Mouse (Mus musculus) heart, embryonic 15.5 days (tissue): ENCODE data around the gene Ints14. TPM values are rescaled to one million over a fixed set of nuclear protein-coding genes. Genes with fewer than 3 reads are reported as not detected.
A peak's percentile ranks its signal among the peaks of the same experiment; 100 is the strongest.

Experiments
- ATAC-seq: fragments of 200-750 bp; cut with Nextera tagmentation; replicated peaks from 2 replicates; pipeline ENCODE4 v1.8.0; 2017; ENCODE audit warnings: low read depth, moderate TSS enrichment; ENCODE audit not compliant: insufficient number of reproducible peaks, insufficient read depth, low FRiP score
- H3K27ac ChIP-seq: fragments of 300-500 bp; sonication (generic); 2 replicates; pipeline ENCODE4 v1.5.1; 2015; ENCODE audit warnings: mild to moderate bottlenecking, inconsistent platforms
- H3K27me3 ChIP-seq: fragments of 300-500 bp; sonication (generic); 2 replicates; pipeline ENCODE4 v1.6.1; 2015; ENCODE audit warnings: inconsistent platforms
- H3K36me3 ChIP-seq: fragments of 300-500 bp; sonication (generic); 2 replicates; pipeline ENCODE4 v1.6.1; 2015; ENCODE audit warnings: mild to moderate bottlenecking, inconsistent platforms
- H3K4me1 ChIP-seq: fragments of 300-500 bp; sonication (generic); replicated peaks from 2 replicates; pipeline ENCODE4 v1.6.1; 2015; ENCODE audit warnings: inconsistent platforms
- H3K4me2 ChIP-seq: fragments of 300-500 bp; sonication (generic); 2 replicates; pipeline ENCODE4 v1.6.1; 2015; ENCODE audit warnings: inconsistent platforms, mild to moderate bottlenecking, moderate library complexity
- H3K4me3 ChIP-seq: fragments of 300-500 bp; sonication (generic); 2 replicates; pipeline ENCODE4 v1.5.1; 2015; ENCODE audit warnings: mild to moderate bottlenecking, inconsistent platforms
- H3K9ac ChIP-seq: fragments of 300-500 bp; sonication (generic); 2 replicates; pipeline ENCODE4 v1.6.1; 2015; ENCODE audit warnings: mild to moderate bottlenecking, inconsistent platforms
- H3K9me3 ChIP-seq: fragments of 300-500 bp; sonication (generic); replicated peaks from 2 replicates; pipeline ENCODE4 v1.6.1; 2016; ENCODE audit warnings: inconsistent platforms
- WGBS: fragments of 180-500 bp; shearing (Covaris S2); methylation state at CpG from one replicate; pipeline ENCODE4 v1.1.7; 2015; ENCODE audit warnings: mixed read lengths; 5-methylcytosine and 5-hydroxymethylcytosine counted together
- polyA plus RNA-seq: library from polyadenylated mRNA; unstranded; fragments of >200 nt; fragmentation: Nextera tagmentation; extraction: Ambion mirVana; gene quantifications from 2 replicates; pipeline ENCODE4 v1.2.1, GENCODE M21; 2015

Gene Ints14
- 32.5 and 36.9 TPM in 2 replicates for polyA plus RNA-seq

GRCm38 (mm10) chr9:64960117-64960977 lies at the start of gene Ints14:
Ints14 (plus strand) TSS chr9:64960905.
- peaks cover 12% of the 10 kb centered on the region for H3K4me1 ChIP-seq
- H3K4me3 ChIP-seq, result peak within 1 kb of the TSS; percentile 66
- H3K9ac ChIP-seq, result peak within 1 kb of the TSS; percentile 84
- H3K4me2 ChIP-seq, result peak within 1 kb of the TSS; percentile 62
- H3K27me3 ChIP-seq, result no peaks in the 10 kb centered on the region
- H3K36me3 ChIP-seq, result peaks cover 21% of the 10 kb centered on the region; the same call in 1 of the 2 replicates
- no peaks in the 10 kb centered on the region for H3K9me3 ChIP-seq
- WGBS, result 4% methylated on average over 29 of the region's 29 CpGs
- H3K27ac ChIP-seq, result peak within 1 kb of the TSS; percentile 85
- peak; percentile 97 for ATAC-seq

DNA sequence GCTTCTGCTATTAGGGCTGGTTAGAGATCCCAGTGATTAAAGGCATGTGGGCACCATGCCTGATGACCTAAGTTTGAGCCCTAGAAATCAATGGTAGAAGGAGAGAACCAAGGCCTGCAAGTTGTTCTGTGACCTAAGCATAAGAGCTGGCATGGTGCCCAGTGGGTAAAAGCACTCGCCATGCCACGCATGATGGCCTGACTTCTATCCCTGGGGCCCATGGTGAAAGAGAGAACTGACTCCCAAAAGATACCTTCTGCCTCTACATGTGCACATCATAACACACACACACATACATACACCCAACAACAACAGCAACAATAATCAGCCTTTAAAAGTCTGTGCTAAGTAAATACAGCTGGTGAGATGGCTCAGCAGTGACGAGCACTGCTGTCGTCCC lies 47.3 kb upstream of the Ints14 start:
- ATAC-seq, result no peak

GRCm38 (mm10) chr9:64913973-64914372 lies 46.7 kb upstream of the Ints14 start:
- 78% methylated on average over 2 of the region's 2 CpGs for WGBS
- Histone ChIP-seq H3K4me1 (no peaks in the 10 kb centered on the region), H3K27ac (no peak overlapping the region), H3K4me2 (no peak overlapping the region), H3K9ac (no peak overlapping the region), H3K36me3 (peaks cover 9% of the 10 kb centered on the region; the same call in 1 of the 2 replicates), H3K4me3 (no peak overlapping the region), H3K27me3 (no peaks in the 10 kb centered on the region), H3K9me3 (no peaks in the 10 kb centered on the region)
- ATAC-seq, result no peak

More for the DNA sequence above, 47.3 kb upstream of the Ints14 start:
- Histone ChIP-seq H3K9me3 (no peaks in the 10 kb centered on the region), H3K4me2 (no peak overlapping the region), H3K27ac (no peak overlapping the region), H3K27me3 (no peaks in the 10 kb centered on the region), H3K4me3 (no peak overlapping the region), H3K36me3 (peaks cover 9% of the 10 kb centered on the region; the same call in 1 of the 2 replicates), H3K9ac (no peak overlapping the region), H3K4me1 (no peaks in the 10 kb centered on the region)
- WGBS, result 89% methylated on average over 4 of the region's 4 CpGs

GRCm38 (mm10) chr9:64914629-64915028 lies 46.1 kb upstream of the Ints14 start:
- no peaks in the 10 kb centered on the region for H3K27me3 ChIP-seq
- H3K27ac ChIP-seq, result no peak overlapping the region
- 64% methylated on average over 4 of the region's 4 CpGs for WGBS

GRCm38 (mm10) chr9:64918560-64918959 lies 42.1 kb upstream of the Ints14 start:
- Histone ChIP-seq H3K4me3 (peak overlapping the region; percentile 47), H3K9me3 (no peaks in the 10 kb centered on the region), H3K27me3 (no peaks in the 10 kb centered on the region), H3K4me1 (no peaks in the 10 kb centered on the region), H3K36me3 (no peaks in the 10 kb centered on the region), H3K27ac (no peak overlapping the region), H3K4me2 (peak overlapping the region; percentile 61), H3K9ac (peak overlapping the region; percentile 36; the same call in 1 of the 2 replicates)
- no peak for ATAC-seq
- WGBS, result 20% methylated on average over 16 of the region's 16 CpGs

More at GRCm38 (mm10) chr9:64914629-64915028, 46.1 kb upstream of the Ints14 start:
- Histone ChIP-seq H3K4me2 (no peak overlapping the region), H3K4me3 (no peak overlapping the region), H3K9ac (no peak overlapping the region), H3K4me1 (no peaks in the 10 kb centered on the region), H3K9me3 (no peaks in the 10 kb centered on the region), H3K36me3 (peaks cover 9% of the 10 kb centered on the region; the same call in 1 of the 2 replicates)
- ATAC-seq, result no peak

DNA sequence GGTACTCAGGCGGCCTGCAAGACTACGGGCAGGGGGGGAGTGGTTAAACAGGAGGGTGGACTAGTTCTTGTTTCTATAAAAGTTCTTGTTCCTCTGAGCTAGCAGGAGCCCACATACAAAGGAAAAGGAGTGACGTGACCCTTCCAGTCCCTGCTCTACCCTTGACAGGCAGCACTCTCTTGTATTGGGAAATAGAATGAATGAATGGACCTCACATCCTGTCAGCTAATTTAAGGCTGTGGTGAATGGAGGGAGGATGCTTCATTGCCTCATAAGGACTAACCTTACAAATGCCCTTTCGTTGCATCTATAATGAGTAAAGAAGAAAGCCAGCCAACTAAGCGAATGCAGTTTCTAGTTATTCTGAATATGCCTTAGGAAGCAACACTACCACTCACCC lies 34.9 kb upstream of the Ints14 start:
- WGBS, result 72% methylated on average over 5 of the region's 5 CpGs
- H3K4me1 ChIP-seq, result peaks cover 27% of the 10 kb centered on the region
- H3K9me3 ChIP-seq, result no peaks in the 10 kb centered on the region
- no peak overlapping the region for H3K4me2 ChIP-seq
- H3K9ac ChIP-seq, result no peak overlapping the region
- H3K27me3 ChIP-seq, result no peaks in the 10 kb centered on the region
- no peak for ATAC-seq
- no peak overlapping the region for H3K4me3 ChIP-seq
- H3K27ac ChIP-seq, result peak overlapping the region; percentile 87
- H3K36me3 ChIP-seq, result no peaks in the 10 kb centered on the region

DNA sequence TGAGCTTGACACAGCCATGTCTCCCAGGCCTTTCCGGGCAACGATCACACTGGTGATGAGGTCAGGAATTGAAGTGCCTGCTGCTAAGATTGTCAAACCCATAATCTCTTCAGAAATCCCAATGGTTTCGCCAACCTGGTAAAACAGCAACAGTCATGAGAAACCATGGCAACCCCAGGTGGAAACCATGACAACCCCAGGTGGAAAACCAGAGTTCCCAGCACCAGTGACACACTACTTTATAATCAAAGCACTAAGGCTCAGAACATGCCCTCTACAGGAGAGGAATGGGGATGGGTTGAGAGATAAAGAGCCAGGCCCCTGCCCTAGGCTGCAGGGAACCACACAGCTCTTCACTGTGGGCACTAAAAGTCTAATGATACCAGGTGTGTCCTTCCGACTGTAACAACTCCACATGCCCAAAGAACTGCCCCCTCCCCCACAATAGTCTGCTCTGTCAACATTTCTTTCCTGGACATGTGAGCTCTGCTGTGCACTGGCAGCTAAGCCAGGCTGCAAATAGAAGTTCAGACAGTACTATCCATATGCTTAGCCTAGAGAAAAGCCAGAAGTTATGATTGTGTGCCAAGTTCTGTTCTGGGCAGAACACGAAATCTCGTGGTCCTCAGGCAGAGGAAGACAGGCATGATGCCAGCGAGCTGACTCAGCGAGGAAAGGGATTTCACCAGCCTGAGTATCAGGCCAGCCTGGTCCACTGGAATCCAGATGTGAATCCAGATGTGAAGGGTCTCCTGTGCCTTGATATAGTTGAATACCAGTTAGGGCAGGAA lies 34.3 kb upstream of the Ints14 start:
- Histone ChIP-seq H3K27me3 (no peaks in the 10 kb centered on the region), H3K4me1 (peaks cover 33% of the 10 kb centered on the region), H3K27ac (peak overlapping the region; percentile 87), H3K9ac (0 out of 2 replicates have a peak overlapping the region, but pooled peaks have one; percentile 6), H3K36me3 (no peaks in the 10 kb centered on the region), H3K4me3 (no peak overlapping the region), H3K4me2 (0 out of 2 replicates have a peak overlapping the region, but pooled peaks have one; percentile 31), H3K9me3 (no peaks in the 10 kb centered on the region)
- 42% methylated on average over 8 of the region's 8 CpGs for WGBS
- ATAC-seq, result peak; percentile 93

DNA sequence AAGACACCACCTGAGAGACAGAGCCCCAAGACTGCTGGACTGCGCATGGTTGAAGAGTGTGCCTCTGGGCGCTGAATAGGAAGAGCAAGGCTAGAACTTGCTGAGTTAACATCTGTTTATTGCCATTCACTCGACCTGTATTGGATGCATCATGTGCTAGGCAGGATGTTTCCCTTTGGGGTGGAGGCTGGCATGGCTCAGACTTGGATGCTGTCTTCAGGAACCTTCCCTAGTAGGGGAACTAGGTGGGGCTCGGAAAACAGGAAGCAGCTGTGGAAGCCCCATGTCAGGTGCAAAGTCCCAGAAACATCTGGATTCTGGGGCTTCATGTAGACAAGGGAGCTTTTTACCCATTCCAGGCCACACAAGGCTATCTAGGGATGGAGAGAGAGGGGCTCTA lies 30.4 kb upstream of the Ints14 start:
- 71% methylated on average over 4 of the region's 4 CpGs for WGBS
- Histone ChIP-seq H3K4me1 (peaks cover 67% of the 10 kb centered on the region), H3K36me3 (no peaks in the 10 kb centered on the region), H3K4me2 (no peak overlapping the region), H3K9me3 (no peaks in the 10 kb centered on the region), H3K4me3 (no peak overlapping the region), H3K27ac (peak overlapping the region; percentile 68; the same call in 1 of the 2 replicates), H3K27me3 (no peaks in the 10 kb centered on the region), H3K9ac (no peak overlapping the region)
- no peak for ATAC-seq

- Histone ChIP-seq H3K36me3 (no peaks in the 10 kb centered on the region), H3K9ac (no peak overlapping the region), H3K27me3 (no peaks in the 10 kb centered on the region), H3K4me3 (no peak overlapping the region), H3K4me1 (peaks cover 51% of the 10 kb centered on the region), H3K27ac (peak overlapping the region; percentile 68), H3K9me3 (no peaks in the 10 kb centered on the region), H3K4me2 (no peak overlapping the region)
- ATAC-seq, result 0 out of 2 replicates have a peak, but pooled peaks have one; percentile 25
- 38% methylated on average over 7 of the region's 7 CpGs for WGBS
Measured at GRCm38 (mm10) chr9:64931751-64932610, 28.7 kb upstream of the Ints14 start.

DNA sequence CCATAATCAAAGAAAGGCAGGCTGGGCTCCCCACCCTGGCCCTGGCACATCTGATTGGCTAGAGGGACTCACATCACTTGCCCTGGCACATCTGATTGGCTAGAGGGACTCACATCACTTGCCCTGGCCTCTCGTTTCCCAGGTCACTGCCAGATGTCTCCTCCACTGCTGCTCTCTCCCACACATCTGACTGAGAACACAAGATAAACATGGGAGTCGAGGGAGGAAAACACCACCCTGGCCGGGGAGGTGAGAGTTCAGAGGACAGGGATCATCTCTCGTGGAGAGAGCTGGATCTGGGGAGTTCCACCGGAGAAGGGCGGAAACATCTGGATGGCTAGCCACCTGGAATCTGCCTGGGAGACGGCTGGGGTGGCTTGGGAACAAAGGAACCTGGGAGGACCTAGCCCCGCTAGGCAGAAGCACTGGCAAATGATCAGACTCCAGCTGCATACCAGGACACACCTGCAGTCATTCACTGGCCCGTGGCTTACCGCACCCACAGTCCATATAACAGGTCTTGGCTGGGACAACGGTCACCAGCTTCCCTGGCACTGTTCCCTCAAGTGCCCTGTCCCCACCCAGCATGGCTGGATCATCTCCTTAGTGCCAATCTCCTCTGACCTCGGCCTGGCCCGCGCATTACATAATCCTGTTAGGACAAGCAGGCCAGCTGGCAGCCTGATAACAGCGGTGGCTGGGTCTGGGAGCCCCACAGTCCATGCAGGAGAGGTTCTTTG lies 26.5 kb upstream of the Ints14 start:
- peak; percentile 54 for ATAC-seq
- peak overlapping the region; percentile 22 for H3K27ac ChIP-seq
- 29% methylated on average over 15 of the region's 15 CpGs for WGBS
- no peak overlapping the region for H3K9ac ChIP-seq
- no peak overlapping the region for H3K4me2 ChIP-seq
- H3K4me3 ChIP-seq, result no peak overlapping the region
- no peaks in the 10 kb centered on the region for H3K36me3 ChIP-seq
- H3K9me3 ChIP-seq, result no peaks in the 10 kb centered on the region
- H3K4me1 ChIP-seq, result peaks cover 47% of the 10 kb centered on the region
- no peaks in the 10 kb centered on the region for H3K27me3 ChIP-seq
